Mouse (Mus musculus): ENCODE results near the gene Dgke. TPM values are rescaled to one million over a fixed set of nuclear protein-coding genes. Genes with fewer than 3 reads are reported as not detected.
"Not testable (repeated sequence)": the region's sequence is repeated elsewhere in the genome, so short reads cannot be mapped to it uniquely, and the experiment has no call there.

Dgke gene
- polyA plus RNA-seq, 1 experiment from 2014 or later, result 14.8 TPM

DNA sequence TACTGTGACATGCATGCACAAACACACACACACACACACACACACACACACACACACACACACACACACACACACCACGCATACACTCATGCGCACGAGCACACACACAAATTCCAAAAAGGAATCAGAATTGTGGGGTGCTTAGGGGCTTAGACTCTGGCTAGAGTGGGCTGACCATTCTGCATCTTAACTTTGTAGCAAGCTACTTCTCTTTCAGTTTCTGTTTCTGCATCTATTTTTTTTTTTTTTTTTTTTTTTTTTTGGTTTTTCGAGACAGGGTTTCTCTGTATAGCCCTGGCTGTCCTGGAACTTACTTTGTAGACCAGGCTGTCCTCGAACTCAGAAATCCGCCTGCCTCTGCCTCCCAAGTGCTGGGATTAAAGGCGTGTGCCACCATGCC lies 23.7 kb upstream of the Dgke start:
- not testable (repeated sequence) for H3K27me3 ChIP-seq; H3K27ac ChIP-seq; H3K4me2 ChIP-seq; H3K4me1 ChIP-seq (replicated peaks); H3K9ac ChIP-seq; H3K36me3 ChIP-seq; H3K9me3 ChIP-seq; H3K4me3 ChIP-seq; ATAC-seq (ENCODE audit: low FRiP score)
- 92% methylated on average over 6 of the region's 7 CpGs for WGBS

DNA sequence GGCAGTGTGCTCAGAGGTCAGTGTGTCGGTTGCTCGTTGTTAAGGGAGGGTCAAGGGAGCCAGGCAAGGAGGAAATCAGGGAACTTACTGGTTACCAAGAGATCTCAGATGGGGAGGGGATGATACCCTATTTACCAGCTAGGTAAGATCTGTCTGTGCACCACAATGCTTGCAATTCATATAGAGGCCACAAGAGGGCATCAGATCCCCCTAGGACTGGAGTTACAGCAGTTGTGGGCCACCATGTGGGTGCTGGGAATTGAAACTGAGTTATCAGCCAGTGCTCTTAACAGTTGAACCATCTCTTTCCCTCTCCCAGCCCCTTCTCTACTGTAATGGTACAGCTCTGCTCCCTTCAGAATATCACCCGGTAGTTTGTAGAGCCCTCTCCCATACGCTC lies 22.1 kb upstream of the Dgke start:
- 94% methylated on average over 4 of the region's 4 CpGs for WGBS
- no peak for ATAC-seq (ENCODE audit: low FRiP score)
- Histone ChIP-seq H3K4me3 (no peak overlapping the region), H3K27ac (no peak overlapping the region), H3K36me3 (no peaks in the 10 kb centered on the region), H3K9ac (no peak overlapping the region), H3K9me3 (no peaks in the 10 kb centered on the region), H3K4me1 (replicated peaks) (no peaks in the 10 kb centered on the region), H3K27me3 (no peaks in the 10 kb centered on the region), H3K4me2 (no peak overlapping the region)

DNA sequence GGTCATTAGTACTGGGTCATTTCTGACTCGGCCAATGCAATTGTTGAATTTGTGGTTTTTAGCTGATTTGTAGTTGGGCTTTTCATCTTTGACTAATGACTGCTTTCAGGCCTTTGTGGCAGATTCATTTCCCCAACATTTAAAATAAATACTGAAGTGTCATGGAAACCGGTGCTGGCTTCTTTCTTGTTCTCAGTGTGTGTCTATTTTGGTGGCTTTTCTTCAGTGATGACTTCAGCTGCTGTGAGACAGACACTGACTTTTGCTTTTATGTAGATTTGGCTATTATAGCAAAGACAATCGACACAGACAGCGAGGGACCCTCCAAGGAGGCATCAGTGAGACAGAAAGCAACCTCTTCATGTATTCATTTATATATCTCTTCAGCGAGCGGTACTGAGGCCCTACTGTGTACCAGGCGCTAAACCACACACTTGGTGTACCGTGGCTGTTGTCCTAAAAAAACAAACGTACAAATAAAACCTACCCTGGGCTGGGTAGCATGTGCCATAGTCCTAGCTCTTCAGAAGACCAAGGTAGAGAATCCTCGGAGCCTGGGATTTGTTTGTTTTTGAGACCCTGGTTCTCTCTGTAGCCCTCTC lies 19.7 kb upstream of the Dgke start:
- no peaks in the 10 kb centered on the region for H3K9me3 ChIP-seq
- H3K4me3 ChIP-seq, result no peak overlapping the region
- ATAC-seq (ENCODE audit: low FRiP score), result no peak
- H3K4me2 ChIP-seq, result no peak overlapping the region
- WGBS, result 53% methylated on average over 10 of the region's 10 CpGs
- no peaks in the 10 kb centered on the region for H3K27me3 ChIP-seq
- no peak overlapping the region for H3K9ac ChIP-seq
- no peaks in the 10 kb centered on the region for H3K36me3 ChIP-seq
- no peaks in the 10 kb centered on the region for H3K4me1 ChIP-seq (replicated peaks)
- no peak overlapping the region for H3K27ac ChIP-seq

DNA sequence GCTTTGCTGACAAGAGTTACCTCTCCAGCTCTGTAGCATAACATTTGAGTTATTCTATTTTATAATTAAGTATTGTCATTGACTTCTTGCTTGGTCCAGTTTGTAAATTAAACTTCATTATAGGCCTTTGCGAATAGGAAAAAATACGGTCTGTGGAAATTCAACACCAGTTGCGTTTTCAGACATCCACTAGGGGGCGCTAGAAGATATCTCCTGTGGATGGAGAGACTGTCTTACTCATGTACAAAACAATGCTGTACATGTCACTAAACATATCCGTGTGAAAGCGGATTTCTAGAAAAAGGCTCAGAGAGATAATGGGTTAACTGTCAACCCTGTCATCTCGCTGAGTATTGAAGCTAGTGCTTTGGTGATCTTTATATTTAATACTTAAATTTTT lies 18.0 kb upstream of the Dgke start:
- Histone ChIP-seq H3K27me3 (no peaks in the 10 kb centered on the region), H3K36me3 (no peaks in the 10 kb centered on the region), H3K4me1 (replicated peaks) (no peaks in the 10 kb centered on the region), H3K4me2 (no peak overlapping the region), H3K9me3 (no peaks in the 10 kb centered on the region), H3K9ac (no peak overlapping the region), H3K4me3 (no peak overlapping the region), H3K27ac (no peak overlapping the region)
- WGBS, result 46% methylated on average over 7 of the region's 7 CpGs
- no peak for ATAC-seq (ENCODE audit: low FRiP score)

DNA sequence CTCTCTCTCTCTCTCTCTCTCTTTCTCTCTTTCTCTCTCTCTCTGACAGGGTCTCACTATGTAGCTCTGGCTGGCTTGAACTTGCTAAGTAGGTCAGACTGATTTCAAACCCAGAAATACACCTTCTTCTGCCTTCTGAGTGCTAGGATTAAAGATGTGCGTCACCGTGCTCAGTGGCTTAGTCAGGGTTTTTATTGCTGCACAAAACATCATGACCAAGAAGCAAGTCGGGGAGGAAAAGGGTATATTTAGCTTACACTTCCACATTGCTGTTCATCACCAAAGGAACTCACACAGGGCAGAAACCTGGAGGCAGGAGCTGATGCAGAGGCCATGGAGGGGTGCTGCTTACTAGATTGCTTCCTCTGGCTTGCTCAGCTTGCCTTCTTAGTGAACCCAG lies 16.0 kb upstream of the Dgke start:
- H3K9ac ChIP-seq; H3K9me3 ChIP-seq; H3K4me1 ChIP-seq (replicated peaks); ATAC-seq (ENCODE audit: low FRiP score); H3K36me3 ChIP-seq; H3K27me3 ChIP-seq; H3K4me2 ChIP-seq; H3K27ac ChIP-seq; H3K4me3 ChIP-seq: not testable (repeated sequence)
- WGBS, result 92% methylated on average over 3 of the region's 3 CpGs

DNA sequence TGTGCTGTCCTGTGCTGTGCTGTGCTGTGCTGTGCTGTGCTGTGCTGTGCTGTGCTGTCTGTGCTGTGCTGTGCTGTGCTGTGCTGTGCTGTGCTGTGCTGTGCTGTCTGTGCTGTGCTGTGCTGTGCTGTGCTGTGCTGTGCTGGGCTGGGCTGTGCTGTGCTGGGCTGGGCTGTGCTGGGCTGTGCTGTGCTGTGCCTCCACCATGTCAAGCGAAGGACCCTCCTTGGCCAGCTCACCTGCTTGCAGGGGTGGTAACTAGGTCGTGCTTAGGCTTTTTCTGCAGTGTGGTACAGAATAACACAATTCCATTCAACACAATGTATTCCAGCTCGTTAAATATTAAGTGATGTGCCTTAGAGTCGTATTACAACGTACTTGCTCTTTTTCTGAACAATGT lies 15.3 kb upstream of the Dgke start:
- not testable (repeated sequence) for H3K9me3 ChIP-seq; H3K27me3 ChIP-seq; H3K9ac ChIP-seq; H3K36me3 ChIP-seq; ATAC-seq (ENCODE audit: low FRiP score); H3K27ac ChIP-seq; H3K4me1 ChIP-seq (replicated peaks); H3K4me2 ChIP-seq; H3K4me3 ChIP-seq
- 80% methylated on average over 5 of the region's 5 CpGs for WGBS

DNA sequence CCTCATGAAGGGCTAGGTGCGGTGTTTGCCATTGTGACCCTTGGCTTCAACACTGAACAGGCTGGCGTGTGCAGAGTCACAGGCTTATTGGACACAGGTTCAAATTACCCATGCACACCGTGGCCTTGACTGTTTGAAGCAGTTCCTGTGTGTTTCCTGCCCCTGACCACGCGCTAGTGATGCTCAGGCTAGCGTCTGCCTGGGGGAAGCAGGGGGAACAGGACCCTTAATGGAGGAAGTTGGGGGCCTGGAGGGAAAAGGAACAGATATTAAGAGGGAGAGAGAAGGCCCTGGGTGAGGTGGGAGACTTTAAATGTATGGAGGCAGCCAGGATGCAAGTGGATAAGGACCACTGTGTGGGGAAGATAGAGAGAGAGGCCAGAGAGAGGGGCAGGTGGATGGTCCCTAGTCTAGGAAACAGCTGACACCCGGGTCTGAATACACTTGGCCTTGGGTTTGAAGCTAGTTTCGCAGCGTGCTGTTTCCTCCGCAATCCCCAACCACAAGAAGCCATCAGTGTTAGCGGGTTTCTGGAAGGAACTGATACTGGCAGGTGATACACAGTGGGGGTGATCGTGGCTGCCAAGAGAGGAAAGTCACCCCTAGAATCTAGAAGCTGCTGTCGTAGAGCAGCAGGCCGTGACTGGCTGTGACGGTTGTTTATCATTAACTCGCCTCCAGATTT lies 12.5 kb upstream of the Dgke start:
- H3K36me3 ChIP-seq, result no peaks in the 10 kb centered on the region

DNA sequence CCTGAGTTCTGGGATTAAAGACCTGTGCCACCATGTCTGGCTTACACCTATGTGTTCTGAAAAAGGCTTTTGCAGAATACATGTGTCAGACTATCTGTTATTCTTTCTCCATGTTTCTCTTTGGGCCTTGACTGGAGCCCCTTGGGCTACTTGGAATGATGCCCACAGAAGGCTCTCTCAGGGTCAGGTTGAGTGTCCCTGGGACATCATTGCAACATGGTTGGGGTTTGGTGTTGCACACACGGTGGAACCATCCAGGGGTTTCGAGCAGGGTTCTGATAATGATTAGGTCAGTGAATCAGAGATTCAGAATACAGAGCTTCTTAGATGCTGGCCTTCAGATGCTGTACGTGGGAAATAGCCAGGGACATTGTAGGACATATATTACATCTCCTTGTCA lies 11.7 kb upstream of the Dgke start:
- 100% methylated on average over 3 of the region's 3 CpGs for WGBS
- Histone ChIP-seq H3K9me3 (no peaks in the 10 kb centered on the region), H3K27me3 (0 out of 2 replicates have a peak, but pooled peaks cover 2% of the 10 kb centered on the region), H3K4me1 (replicated peaks) (no peaks in the 10 kb centered on the region; the same call in 1 of the 2 replicates), H3K9ac (no peak overlapping the region), H3K4me2 (no peak overlapping the region), H3K4me3 (no peak overlapping the region), H3K27ac (no peak overlapping the region), H3K36me3 (no peaks in the 10 kb centered on the region)
- no peak for ATAC-seq (ENCODE audit: low FRiP score)

More for the DNA sequence above, 12.5 kb upstream of the Dgke start:
- Histone ChIP-seq H3K4me3 (no peak overlapping the region), H3K9ac (no peak overlapping the region), H3K27me3 (0 out of 2 replicates have a peak, but pooled peaks cover 2% of the 10 kb centered on the region), H3K4me1 (replicated peaks) (no peaks in the 10 kb centered on the region; the same call in 1 of the 2 replicates), H3K4me2 (no peak overlapping the region), H3K9me3 (no peaks in the 10 kb centered on the region), H3K27ac (no peak overlapping the region)
- WGBS, result 88% methylated on average over 16 of the region's 16 CpGs
- no peak for ATAC-seq (ENCODE audit: low FRiP score)

DNA sequence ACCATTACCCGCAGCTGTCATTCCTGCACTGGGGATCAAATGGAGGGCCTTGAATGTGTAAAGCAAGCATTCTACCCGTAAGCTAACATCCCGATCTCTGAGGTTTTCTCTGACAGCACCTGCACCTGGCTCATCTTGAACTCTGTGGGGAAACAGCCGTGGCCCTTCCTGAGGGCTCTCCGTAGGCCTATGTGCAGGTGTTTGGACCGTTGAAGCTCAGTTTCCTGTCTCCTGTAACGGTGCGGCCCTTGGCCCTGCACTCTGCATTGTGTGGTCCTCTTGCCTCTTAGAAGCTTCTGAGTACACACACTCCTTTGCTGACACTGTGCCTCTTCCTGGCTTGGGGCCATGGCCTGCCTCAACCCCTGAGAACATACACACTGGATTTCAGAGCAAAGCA lies 11.0 kb upstream of the Dgke start:
- 93% methylated on average over 8 of the region's 8 CpGs for WGBS
- Histone ChIP-seq H3K36me3 (no peaks in the 10 kb centered on the region), H3K9ac (no peak overlapping the region), H3K27ac (no peak overlapping the region), H3K27me3 (0 out of 2 replicates have a peak, but pooled peaks cover 2% of the 10 kb centered on the region), H3K9me3 (no peaks in the 10 kb centered on the region), H3K4me3 (no peak overlapping the region), H3K4me2 (no peak overlapping the region), H3K4me1 (replicated peaks) (no peaks in the 10 kb centered on the region; the same call in 1 of the 2 replicates)
- ATAC-seq (ENCODE audit: low FRiP score), result no peak

DNA sequence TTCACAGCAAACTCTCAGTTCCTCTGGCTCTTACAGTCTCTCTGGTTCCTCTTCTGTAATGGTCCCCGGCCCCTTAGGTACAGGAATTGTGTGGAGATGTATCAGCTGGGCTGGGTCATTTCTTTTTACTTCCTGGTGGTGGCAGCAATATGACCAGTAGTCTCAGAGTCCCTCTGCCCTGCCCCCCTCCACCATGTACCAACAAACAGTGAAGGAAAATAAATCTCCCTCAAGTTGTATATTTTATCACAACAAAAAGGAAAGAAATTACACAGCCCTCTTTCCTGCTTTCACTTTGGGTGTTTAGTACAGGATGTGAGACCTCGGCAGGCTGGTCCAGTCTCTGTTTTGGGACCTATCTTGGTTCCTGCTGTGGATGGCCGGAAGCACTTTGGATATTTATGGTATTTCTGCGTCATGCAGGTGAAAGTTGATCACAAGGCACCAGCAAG lies 9.7 kb upstream of the Dgke start:
- 82% methylated on average over 4 of the region's 4 CpGs for WGBS
- H3K4me2 ChIP-seq, result no peak overlapping the region
- H3K9me3 ChIP-seq, result no peaks in the 10 kb centered on the region
- no peak for ATAC-seq (ENCODE audit: low FRiP score)
- 0 out of 2 replicates have a peak, but pooled peaks cover 2% of the 10 kb centered on the region for H3K27me3 ChIP-seq
- no peak overlapping the region for H3K4me3 ChIP-seq
- H3K9ac ChIP-seq, result no peak overlapping the region
- no peaks in the 10 kb centered on the region; the same call in 1 of the 2 replicates for H3K4me1 ChIP-seq (replicated peaks)
- H3K36me3 ChIP-seq, result no peaks in the 10 kb centered on the region
- H3K27ac ChIP-seq, result no peak overlapping the region

DNA sequence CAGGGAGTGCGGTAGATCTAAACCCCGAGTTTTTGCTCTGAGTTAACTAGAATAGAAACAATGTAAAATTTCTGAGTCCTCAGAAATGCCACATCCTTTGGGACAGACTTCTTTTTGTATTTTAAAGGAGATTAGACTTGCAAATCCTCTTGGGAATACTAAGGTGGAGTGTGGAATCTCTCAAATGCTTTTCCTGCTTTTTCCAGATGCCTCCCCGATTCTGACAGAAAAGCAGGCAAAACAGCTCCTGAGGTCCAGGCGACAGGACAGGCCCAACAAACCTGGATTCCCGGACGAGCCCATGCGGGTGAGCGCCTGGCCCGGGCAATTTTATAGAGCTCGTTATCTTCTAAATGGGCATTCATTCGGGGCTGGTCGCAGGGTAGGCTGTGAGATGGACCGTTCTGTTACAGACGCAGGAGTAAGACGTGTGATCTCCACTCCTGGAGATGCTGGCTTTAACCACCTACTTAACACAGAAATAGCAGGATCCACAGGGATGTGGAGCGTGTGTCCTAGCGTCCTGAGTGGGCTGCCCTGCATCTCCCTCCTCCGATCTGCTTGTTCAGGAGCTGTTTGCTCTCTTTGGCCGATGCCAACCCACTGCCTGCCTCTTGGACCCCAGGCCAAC lies 8.2 kb upstream of the Dgke start:
- no peaks in the 10 kb centered on the region for H3K9me3 ChIP-seq
- H3K27ac ChIP-seq, result no peak overlapping the region
- no peak overlapping the region for H3K4me3 ChIP-seq
- H3K9ac ChIP-seq, result no peak overlapping the region
- no peaks in the 10 kb centered on the region for H3K36me3 ChIP-seq
- no peaks in the 10 kb centered on the region; the same call in 1 of the 2 replicates for H3K4me1 ChIP-seq (replicated peaks)
- H3K4me2 ChIP-seq, result no peak overlapping the region
- no peak for ATAC-seq (ENCODE audit: low FRiP score)
- 0 out of 2 replicates have a peak, but pooled peaks cover 2% of the 10 kb centered on the region for H3K27me3 ChIP-seq
- 64% methylated on average over 19 of the region's 19 CpGs for WGBS

DNA sequence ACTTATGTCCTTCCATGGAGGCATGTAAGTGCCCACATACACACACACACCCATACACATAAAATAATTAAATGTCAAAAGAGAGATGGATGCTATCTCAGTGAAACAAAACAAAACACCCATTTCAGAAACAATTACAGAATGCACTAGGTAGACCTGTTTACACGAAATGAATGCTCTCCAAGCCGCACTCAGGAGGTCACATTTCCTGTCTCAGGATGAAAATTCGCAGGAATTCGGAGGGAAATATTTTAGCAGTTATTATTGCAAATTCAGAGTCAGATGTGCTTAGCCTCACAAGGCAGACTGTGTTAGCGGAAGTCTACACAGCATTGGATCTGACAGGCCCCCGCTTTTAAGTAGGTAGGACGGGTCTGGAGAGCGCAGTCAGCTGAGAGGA lies 6.9 kb upstream of the Dgke start, which contains the start of gene Gm525:
Gene Gm525 (plus strand): TSS at position 301 of the 400 bp plus-strand sequence.
- Histone ChIP-seq H3K36me3 (no peaks in the 10 kb centered on the region), H3K27me3 (0 out of 2 replicates have a peak, but pooled peaks cover 2% of the 10 kb centered on the region), H3K4me1 (replicated peaks) (no peaks in the 10 kb centered on the region; the same call in 1 of the 2 replicates), H3K4me3 (no peak within 1 kb of the TSS), H3K4me2 (no peak within 1 kb of the TSS), H3K9me3 (no peaks in the 10 kb centered on the region), H3K27ac (no peak within 1 kb of the TSS), H3K9ac (no peak within 1 kb of the TSS)
- 86% methylated on average over 8 of the region's 8 CpGs for WGBS
- ATAC-seq (ENCODE audit: low FRiP score), result no peak
